Mouse (Mus musculus): ENCODE measurements around the gene Atp5d. TPM values are rescaled to one million over a fixed set of nuclear protein-coding genes. Genes with fewer than 3 reads are reported as not detected.
A peak's percentile ranks its signal among the peaks of the same experiment; 100 is the strongest.

Gene Atp5d
- polyA plus RNA-seq, 1 experiment from 2014 or later: 582 TPM

GRCm38 (mm10) chr10:80186649-80187048 is 48.2 kb downstream of the Atp5d start:
- H3K9ac ChIP-seq (ENCODE audit: low read depth, low read length): no peak overlapping the region
- no peak overlapping the region for H3K27ac ChIP-seq (ENCODE audit: low read depth, low read length)
- no peak overlapping the region for H3K4me3 ChIP-seq (ENCODE audit: low read length)
- peaks cover 28% of the 10 kb centered on the region for H3K27me3 ChIP-seq (ENCODE audit: control insufficient read depth, insufficient read depth, low read length)
- no peak for ATAC-seq (ENCODE audit: low FRiP score, low TSS enrichment)
- H3K4me1 ChIP-seq (ENCODE audit: control insufficient read depth, insufficient read depth, low read length): peaks cover 8% of the 10 kb centered on the region; the same call in 1 of the 2 replicates
- 33% methylated on average over 27 of the region's 27 CpGs for WGBS
- no peak overlapping the region for H3K4me2 ChIP-seq (replicated peaks; ENCODE audit: low read depth, low read length)
- H3K36me3 ChIP-seq (ENCODE audit: control insufficient read depth, insufficient read depth, low read length): peaks cover 18% of the 10 kb centered on the region; the same call in 1 of the 2 replicates
- no peaks in the 10 kb centered on the region for H3K9me3 ChIP-seq (ENCODE audit: control insufficient read depth, low read length)

- no peaks in the 10 kb centered on the region for H3K9me3 ChIP-seq (ENCODE audit: control insufficient read depth, low read length)
- peaks cover 15% of the 10 kb centered on the region; the same call in 1 of the 2 replicates for H3K36me3 ChIP-seq (ENCODE audit: control insufficient read depth, insufficient read depth, low read length)
- peaks cover 8% of the 10 kb centered on the region; the same call in 1 of the 2 replicates for H3K4me1 ChIP-seq (ENCODE audit: control insufficient read depth, insufficient read depth, low read length)
- H3K27ac ChIP-seq (ENCODE audit: low read depth, low read length): no peak overlapping the region
- ATAC-seq (ENCODE audit: low FRiP score, low TSS enrichment): no peak
- 89% methylated on average over 10 of the region's 10 CpGs for WGBS
- H3K9ac ChIP-seq (ENCODE audit: low read depth, low read length): no peak overlapping the region
- H3K27me3 ChIP-seq (ENCODE audit: control insufficient read depth, insufficient read depth, low read length): peaks cover 34% of the 10 kb centered on the region
- no peak overlapping the region for H3K4me3 ChIP-seq (ENCODE audit: low read length)
- no peak overlapping the region for H3K4me2 ChIP-seq (replicated peaks; ENCODE audit: low read depth, low read length)
Measured at GRCm38 (mm10) chr10:80187739-80188138, 49.3 kb downstream of the Atp5d start.

- Histone ChIP-seq H3K4me3 (ENCODE audit: low read length) (no peak overlapping the region), H3K27me3 (ENCODE audit: control insufficient read depth, insufficient read depth, low read length) (peaks cover 34% of the 10 kb centered on the region), H3K9ac (ENCODE audit: low read depth, low read length) (no peak overlapping the region; the same call in 1 of the 2 replicates), H3K36me3 (ENCODE audit: control insufficient read depth, insufficient read depth, low read length) (peaks cover 15% of the 10 kb centered on the region; the same call in 1 of the 2 replicates), H3K4me1 (ENCODE audit: control insufficient read depth, insufficient read depth, low read length) (peaks cover 8% of the 10 kb centered on the region; the same call in 1 of the 2 replicates), H3K27ac (ENCODE audit: low read depth, low read length) (no peak overlapping the region), H3K4me2 (replicated peaks; ENCODE audit: low read depth, low read length) (no peak overlapping the region), H3K9me3 (ENCODE audit: control insufficient read depth, low read length) (no peaks in the 10 kb centered on the region)
- WGBS: 78% methylated on average over 15 of the region's 15 CpGs
- no peak for ATAC-seq (ENCODE audit: low FRiP score, low TSS enrichment)
Measured at GRCm38 (mm10) chr10:80188453-80189024, 50.1 kb downstream of the Atp5d start.

GRCm38 (mm10) chr10:80189999-80190398 is 51.6 kb downstream of the Atp5d start:
- peak overlapping the region; percentile 40 for H3K4me3 ChIP-seq (ENCODE audit: low read length)
- no peak for ATAC-seq (ENCODE audit: low FRiP score, low TSS enrichment)
- peak overlapping the region; percentile 50; the same call in 1 of the 2 replicates for H3K9ac ChIP-seq (ENCODE audit: low read depth, low read length)
- peaks cover 15% of the 10 kb centered on the region; the same call in 1 of the 2 replicates for H3K36me3 ChIP-seq (ENCODE audit: control insufficient read depth, insufficient read depth, low read length)
- H3K4me2 ChIP-seq (replicated peaks; ENCODE audit: low read depth, low read length): peak overlapping the region; percentile 79
- peaks cover 8% of the 10 kb centered on the region; the same call in 1 of the 2 replicates for H3K4me1 ChIP-seq (ENCODE audit: control insufficient read depth, insufficient read depth, low read length)
- 3% methylated on average over 21 of the region's 21 CpGs for WGBS
- no peak overlapping the region for H3K27ac ChIP-seq (ENCODE audit: low read depth, low read length)
- H3K27me3 ChIP-seq (ENCODE audit: control insufficient read depth, insufficient read depth, low read length): peaks cover 34% of the 10 kb centered on the region
- no peaks in the 10 kb centered on the region for H3K9me3 ChIP-seq (ENCODE audit: control insufficient read depth, low read length)

- peak overlapping the region; percentile 79 for H3K4me2 ChIP-seq (replicated peaks; ENCODE audit: low read depth, low read length)
- H3K27me3 ChIP-seq (ENCODE audit: control insufficient read depth, insufficient read depth, low read length): peaks cover 34% of the 10 kb centered on the region
- no peak overlapping the region for H3K27ac ChIP-seq (ENCODE audit: low read depth, low read length)
- peaks cover 8% of the 10 kb centered on the region; the same call in 1 of the 2 replicates for H3K4me1 ChIP-seq (ENCODE audit: control insufficient read depth, insufficient read depth, low read length)
- peak; percentile 47 for ATAC-seq (ENCODE audit: low FRiP score, low TSS enrichment)
- peaks cover 15% of the 10 kb centered on the region; the same call in 1 of the 2 replicates for H3K36me3 ChIP-seq (ENCODE audit: control insufficient read depth, insufficient read depth, low read length)
- under 1% methylated on average over 48 of the region's 48 CpGs for WGBS
- H3K9me3 ChIP-seq (ENCODE audit: control insufficient read depth, low read length): no peaks in the 10 kb centered on the region
- H3K9ac ChIP-seq (ENCODE audit: low read depth, low read length): peak overlapping the region; percentile 50
- H3K4me3 ChIP-seq (ENCODE audit: low read length): peak overlapping the region; percentile 40
Measured at GRCm38 (mm10) chr10:80190491-80191051, 52.1 kb downstream of the Atp5d start.

- 87% methylated on average over 6 of the region's 6 CpGs for WGBS
- H3K27me3 ChIP-seq (ENCODE audit: control insufficient read depth, insufficient read depth, low read length): peaks cover 27% of the 10 kb centered on the region
Measured at GRCm38 (mm10) chr10:80193976-80194375, 55.5 kb downstream of the Atp5d start.

GRCm38 (mm10) chr10:80194441-80194840 is 56.0 kb downstream of the Atp5d start:
- H3K27ac ChIP-seq (ENCODE audit: low read depth, low read length): no peak overlapping the region
- H3K9ac ChIP-seq (ENCODE audit: low read depth, low read length): no peak overlapping the region
- no peaks in the 10 kb centered on the region for H3K9me3 ChIP-seq (ENCODE audit: control insufficient read depth, low read length)
- H3K4me2 ChIP-seq (replicated peaks; ENCODE audit: low read depth, low read length): no peak overlapping the region
- WGBS: 71% methylated on average over 8 of the region's 8 CpGs
- no peak for ATAC-seq (ENCODE audit: low FRiP score, low TSS enrichment)
- peaks cover 23% of the 10 kb centered on the region for H3K27me3 ChIP-seq (ENCODE audit: control insufficient read depth, insufficient read depth, low read length)
- no peaks in the 10 kb centered on the region for H3K36me3 ChIP-seq (ENCODE audit: control insufficient read depth, insufficient read depth, low read length)
- H3K4me3 ChIP-seq (ENCODE audit: low read length): no peak overlapping the region
- H3K4me1 ChIP-seq (ENCODE audit: control insufficient read depth, insufficient read depth, low read length): peaks cover 16% of the 10 kb centered on the region

More at GRCm38 (mm10) chr10:80193976-80194375, 55.5 kb downstream of the Atp5d start:
- no peak overlapping the region for H3K27ac ChIP-seq (ENCODE audit: low read depth, low read length)
- no peak overlapping the region for H3K9ac ChIP-seq (ENCODE audit: low read depth, low read length)
- H3K36me3 ChIP-seq (ENCODE audit: control insufficient read depth, insufficient read depth, low read length): peaks cover 3% of the 10 kb centered on the region; the same call in 1 of the 2 replicates
- ATAC-seq (ENCODE audit: low FRiP score, low TSS enrichment): no peak
- H3K9me3 ChIP-seq (ENCODE audit: control insufficient read depth, low read length): no peaks in the 10 kb centered on the region
- H3K4me2 ChIP-seq (replicated peaks; ENCODE audit: low read depth, low read length): no peak overlapping the region
- no peak overlapping the region for H3K4me3 ChIP-seq (ENCODE audit: low read length)
- H3K4me1 ChIP-seq (ENCODE audit: control insufficient read depth, insufficient read depth, low read length): peaks cover 16% of the 10 kb centered on the region
